Comparison of ENCODE assay signal across 15 mouse cellular contexts in the genomic region with DNA sequence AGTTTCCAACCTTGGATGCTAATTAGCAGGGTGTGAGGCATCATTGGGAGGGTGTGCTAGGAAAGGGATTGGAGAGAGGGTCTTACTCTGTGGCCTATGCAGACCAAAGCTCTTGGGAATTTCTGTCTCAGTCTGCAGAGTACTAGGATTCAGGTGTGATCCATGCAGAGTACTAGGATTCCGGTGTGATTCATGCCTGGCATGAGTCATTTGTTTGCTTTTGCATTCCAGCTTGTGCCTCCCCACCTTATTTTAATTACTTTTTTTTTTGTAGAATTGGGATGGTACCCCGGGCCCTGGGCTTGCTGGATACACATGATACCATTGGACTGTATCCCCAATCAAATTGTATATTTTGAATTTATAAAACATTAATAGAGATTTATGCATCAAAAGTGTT.
"Had no signal": no experiment of that assay in that cellular context is flagged by ENCODE, and none has a peak within 500 bp of the region (broad histone marks: within the 10 kb centered on the region; RNA-seq: fewer than 3 reads in every experiment).

No protein-coding gene starts in this region.

- H3K9ac ChIP-seq: liver, embryonic 15.5 days; lung, embryonic 14.5 days; midbrain, embryonic 13.5 days; midbrain, embryonic 15.5 days; neural tube, embryonic 12.5 days had no signal

- H3K4me3 ChIP-seq: liver, embryonic 15.5 days; megakaryocyte, embryonic 14.5 days; midbrain, embryonic 13.5 days; midbrain, embryonic 15.5 days; neural tube, embryonic 12.5 days had no signal

- H3K27me3 ChIP-seq: liver, embryonic 15.5 days; megakaryocyte, embryonic 14.5 days; midbrain, embryonic 13.5 days; midbrain, embryonic 15.5 days; neural tube, embryonic 12.5 days had no signal

- DNase-seq: lung, adult 18-20 months; lung, embryonic 14.5 days; lung, postnatal 14 days; lung, postnatal 36 days; right cerebral cortex, postnatal 14 days; thymus, adult 2 months; thymus, postnatal 25 days; thymus, postnatal 4 days had no signal

- H3K4me2 ChIP-seq: liver, embryonic 15.5 days; lung, embryonic 14.5 days; midbrain, embryonic 11.5 days; midbrain, embryonic 13.5 days; midbrain, embryonic 15.5 days; neural tube, embryonic 12.5 days had no signal

- ATAC-seq: midbrain, embryonic 13.5 days; midbrain, embryonic 15.5 days had no signal

- H3K36me3 ChIP-seq: liver, embryonic 15.5 days; midbrain, embryonic 13.5 days; midbrain, embryonic 15.5 days; neural tube, embryonic 12.5 days had no signal

- H3K9me3 ChIP-seq: liver, embryonic 15.5 days; midbrain, embryonic 13.5 days; midbrain, embryonic 15.5 days; neural tube, embryonic 12.5 days had no signal

- H3K4me1 ChIP-seq: liver, embryonic 15.5 days had no signal

- H3K27ac ChIP-seq: liver, embryonic 15.5 days; macrophage; midbrain, embryonic 13.5 days; midbrain, embryonic 15.5 days; neural tube, embryonic 12.5 days had no signal
